In genomic region chr9:24695700-24696404, GRCm38 (mm10) we compare ENCODE assay signal across 8 mouse cellular contexts. TPM values are rescaled to one million over a fixed set of nuclear protein-coding genes. Genes with fewer than 3 reads are reported as not detected.
DNase-seq lines count a peak whose midpoint lies in the region; ATAC-seq lines count a peak whose summit lies in the region.

Gene Dpy19l2, minus strand, starts transcription at chr9:24696293.

- 0 out of 2 replicates have a peak, but pooled peaks cover 2% of the 10 kb centered on the region for H3K9me3 ChIP-seq in heart, embryonic 16.5 days (replicated peaks; ENCODE audit: control insufficient read depth, low read length)
- no peaks in the 10 kb centered on the region for H3K9me3 ChIP-seq in midbrain, embryonic 16.5 days (replicated peaks; ENCODE audit: control insufficient read depth, low read length, poor library complexity, severe bottlenecking)

- 2% methylated on average over 45 of the region's 45 CpGs for WGBS in heart, embryonic 16.5 days
- under 1% methylated on average over 45 of the region's 45 CpGs for WGBS in midbrain, embryonic 16.5 days

- H3K27ac ChIP-seq in heart, embryonic 16.5 days (ENCODE audit: low read length), result no peak within 1 kb of the TSS
- no peak within 1 kb of the TSS for H3K27ac ChIP-seq in midbrain, embryonic 16.5 days (ENCODE audit: low read length)

- intact Hi-C loops in left cerebral cortex, postnatal 14 days (cut with DNase I), result loop anchor here (10.0 kb wide), 1 partner anchor 151 kb away; no protein-coding TSS in a partner anchor

- H3K4me1 ChIP-seq in heart, embryonic 16.5 days (ENCODE audit: control insufficient read depth, insufficient read depth, low read length), result peaks cover 3% of the 10 kb centered on the region; the same call in 1 of the 2 replicates
- H3K4me1 ChIP-seq in midbrain, embryonic 16.5 days (ENCODE audit: control insufficient read depth, insufficient read depth, low read length), result peaks cover 4% of the 10 kb centered on the region

- H3K27me3 ChIP-seq in heart, embryonic 16.5 days (ENCODE audit: control insufficient read depth, insufficient read depth, low read length), result no peaks in the 10 kb centered on the region; the same call in 1 of the 2 replicates
- no peaks in the 10 kb centered on the region for H3K27me3 ChIP-seq in midbrain, embryonic 16.5 days (ENCODE audit: control insufficient read depth, insufficient read depth, low read depth, low read length)

- no peaks in the 10 kb centered on the region for H3K36me3 ChIP-seq in heart, embryonic 16.5 days (ENCODE audit: control insufficient read depth, insufficient read depth)
- H3K36me3 ChIP-seq in midbrain, embryonic 16.5 days (ENCODE audit: control insufficient read depth, insufficient read depth, low read length), result no peaks in the 10 kb centered on the region

- peak within 1 kb of the TSS; percentile 41; the same call in 1 of the 2 replicates for H3K9ac ChIP-seq in heart, embryonic 16.5 days (ENCODE audit: low read length)
- H3K9ac ChIP-seq in midbrain, embryonic 16.5 days (ENCODE audit: low read depth, low read length), result peak within 1 kb of the TSS; percentile 56

- H3K4me2 ChIP-seq in heart, embryonic 16.5 days (ENCODE audit: low read depth, low read length), result peak within 1 kb of the TSS; percentile 90
- peak within 1 kb of the TSS; percentile 92 for H3K4me2 ChIP-seq in midbrain, embryonic 16.5 days (ENCODE audit: low read length)

- peak; percentile 5 for DNase-seq in layer of hippocampus, adult 11-12 months (ENCODE audit: low spot score)
- no peak for DNase-seq in layer of hippocampus, adult 9-10 months (ENCODE audit: low spot score)
- DNase-seq in embryo, embryonic 9.5 days (ENCODE audit: extremely low spot score), result peak; percentile 74
- DNase-seq in left cerebral cortex, postnatal 14 days (ENCODE audit: low spot score in 2 of 2), result peak; percentile 19 to 45
- DNase-seq in cerebellum, adult 9-10 months, result no peak

- ATAC-seq in heart, embryonic 16.5 days (replicated peaks; ENCODE audit: extremely low read depth, insufficient read depth, low FRiP score), result peak; percentile 49; the same call in 1 of the 2 replicates
- ATAC-seq in midbrain, embryonic 16.5 days, result peak; percentile 97
- ATAC-seq in activated CD4-positive, CD25-positive, alpha-beta regulatory T cell, adult 4 months, result no peak

- H3K4me3 ChIP-seq in heart, embryonic 16.5 days (ENCODE audit: low read length), result peak within 1 kb of the TSS; percentile 54
- H3K4me3 ChIP-seq in midbrain, embryonic 16.5 days (ENCODE audit: low read depth, low read length), result peak within 1 kb of the TSS; percentile 51

RNA-seq across cellular contexts. Expression of gene Dpy19l2, which starts in this region (rescaled TPM):
- polyA plus RNA-seq in heart, embryonic 16.5 days (2015; fragmentation: Nextera tagmentation; extraction: Ambion mirVana), result 0.04 and 0.16 TPM in 2 replicates
- under 1 TPM; 0.25 to 0.29 TPM for total RNA-seq in left cerebral cortex, postnatal 14 days (2021)
- 0.39 and 0.70 TPM in 2 replicates for polyA plus RNA-seq in midbrain, embryonic 16.5 days (2015; fragmentation: Nextera tagmentation; extraction: Ambion mirVana)
- polyA plus RNA-seq in activated CD4-positive, CD25-positive, alpha-beta regulatory T cell, adult 4 months (2017; shearing (Covaris generic)), result not detected

Comparison
In these comparisons a context has a peak if more than half of its experiments do, and no peak if none do; other contexts are left out.
1. DNase-seq: peak in layer of hippocampus, adult 11-12 months (single experiment) and embryo, embryonic 9.5 days (single experiment); none in layer of hippocampus, adult 9-10 months (single experiment) and cerebellum, adult 9-10 months (single experiment).
2. Peak in ATAC-seq, H3K4me3 ChIP-seq, H3K9ac ChIP-seq and H3K4me2 ChIP-seq in heart, embryonic 16.5 days; RNA of the gene not detected or under 1 TPM.
3. Peak in DNase-seq in left cerebral cortex, postnatal 14 days; RNA of the gene not detected or under 1 TPM.
4. Peak in ATAC-seq, H3K4me3 ChIP-seq, H3K9ac ChIP-seq and H3K4me2 ChIP-seq in midbrain, embryonic 16.5 days; RNA of the gene not detected or under 1 TPM.